Mouse (Mus musculus): Measurements from ENCODE around the gene Fam83f.
"Not testable (repeated sequence)": the region's sequence is repeated elsewhere in the genome, so short reads cannot be mapped to it uniquely, and the experiment has no call there.

Gene Fam83f

DNA sequence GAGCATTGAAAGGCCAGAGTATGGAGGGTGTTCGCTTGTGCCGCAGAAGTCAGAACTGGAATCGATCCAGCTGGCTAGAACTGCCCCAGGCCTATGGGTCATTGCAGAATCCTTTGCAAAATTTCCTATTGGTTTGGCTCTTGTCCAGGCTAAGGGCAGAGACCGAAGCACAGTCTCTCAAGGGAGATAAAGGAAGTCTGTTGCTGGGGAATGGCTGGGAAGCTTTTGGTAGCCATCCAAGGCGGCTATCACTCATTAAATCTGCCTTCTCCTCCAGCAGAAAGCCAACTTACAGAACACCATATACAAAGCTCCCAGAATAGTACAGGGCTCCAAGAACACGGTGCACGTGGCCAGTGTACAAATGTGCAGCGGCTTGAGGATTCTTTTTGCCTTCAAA, 35.4 kb downstream of the Fam83f start:
- DNase-seq = no peak

DNA sequence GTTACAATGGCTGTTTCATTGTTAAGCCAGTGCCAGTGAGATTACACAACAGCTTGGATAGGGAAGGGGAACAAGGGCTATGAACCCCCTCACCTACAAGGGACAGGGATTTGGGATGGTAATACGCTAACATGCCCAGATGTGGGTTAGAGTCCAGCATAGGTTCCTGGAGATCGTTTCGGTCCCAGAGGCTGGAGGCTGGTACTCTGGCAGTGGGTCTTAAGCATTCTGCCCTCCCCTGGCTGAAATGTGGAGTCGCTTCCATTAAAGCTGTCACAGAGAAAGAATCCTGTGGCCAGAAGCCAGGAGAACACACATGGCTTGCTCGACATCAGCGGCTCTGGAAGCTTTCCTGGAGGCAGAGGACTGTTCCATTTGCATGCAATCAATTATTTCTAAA, 37.9 kb downstream of the Fam83f start:
- no peak for DNase-seq

DNA sequence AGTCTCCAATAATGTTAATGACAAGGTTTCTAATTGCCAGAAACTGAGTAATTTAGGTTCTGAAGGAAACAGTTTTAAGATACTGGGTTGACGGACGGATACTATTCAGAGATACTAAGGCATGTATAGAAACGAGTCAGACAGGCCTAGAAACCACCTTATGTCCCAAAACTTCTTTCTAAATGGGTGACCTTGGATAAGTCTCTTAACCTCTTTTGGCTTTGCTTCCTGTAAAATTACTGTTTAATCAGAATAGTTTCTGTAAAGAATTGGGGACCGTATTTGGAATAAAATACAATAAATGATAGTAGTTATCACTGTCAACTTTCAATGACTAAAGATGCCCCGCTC, 38.6 kb downstream of the Fam83f start:
- DNase-seq = no peak

DNA sequence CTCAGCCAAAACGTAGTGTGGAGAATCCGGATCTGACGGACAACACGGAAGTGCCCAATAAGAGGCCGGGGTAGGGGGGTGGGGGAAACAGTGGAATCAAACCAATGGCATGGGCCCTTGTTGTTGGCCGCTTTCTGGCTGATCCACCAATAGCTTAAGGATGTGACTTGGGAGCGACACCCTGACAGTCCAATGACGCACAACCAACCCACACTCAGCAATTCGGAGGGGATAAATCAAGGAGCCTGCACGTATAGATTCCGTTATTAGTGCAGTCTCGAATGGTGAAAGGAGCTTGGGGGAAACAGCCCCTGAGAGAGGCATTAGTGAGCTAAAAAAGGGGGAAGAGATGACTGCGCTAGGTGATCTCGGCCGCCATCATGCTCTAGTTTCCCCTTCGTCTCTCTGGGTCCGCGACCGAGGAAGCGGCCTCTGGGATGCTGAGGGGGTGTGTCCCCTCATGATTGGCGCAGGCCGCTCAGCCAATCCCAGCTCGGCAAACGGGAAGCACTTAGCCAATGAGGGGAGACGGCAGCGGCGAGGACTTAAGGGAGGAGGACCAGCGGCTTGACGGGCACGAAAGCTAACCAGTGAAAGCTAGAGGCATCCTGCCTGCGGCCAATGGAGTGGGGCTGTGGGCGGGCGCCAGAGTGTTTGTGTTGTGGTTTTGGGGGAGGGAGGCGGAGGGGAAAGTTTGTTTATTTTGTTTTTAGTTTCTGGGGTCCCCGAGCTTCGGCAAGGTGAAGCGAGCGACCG, 39.1 kb downstream of the Fam83f start, which contains the start of gene Tnrc6b:
Gene Tnrc6b, plus strand, starts transcription at position 706 of the 756 bp plus-strand sequence.
- DNase-seq = peak; percentile 98

DNA sequence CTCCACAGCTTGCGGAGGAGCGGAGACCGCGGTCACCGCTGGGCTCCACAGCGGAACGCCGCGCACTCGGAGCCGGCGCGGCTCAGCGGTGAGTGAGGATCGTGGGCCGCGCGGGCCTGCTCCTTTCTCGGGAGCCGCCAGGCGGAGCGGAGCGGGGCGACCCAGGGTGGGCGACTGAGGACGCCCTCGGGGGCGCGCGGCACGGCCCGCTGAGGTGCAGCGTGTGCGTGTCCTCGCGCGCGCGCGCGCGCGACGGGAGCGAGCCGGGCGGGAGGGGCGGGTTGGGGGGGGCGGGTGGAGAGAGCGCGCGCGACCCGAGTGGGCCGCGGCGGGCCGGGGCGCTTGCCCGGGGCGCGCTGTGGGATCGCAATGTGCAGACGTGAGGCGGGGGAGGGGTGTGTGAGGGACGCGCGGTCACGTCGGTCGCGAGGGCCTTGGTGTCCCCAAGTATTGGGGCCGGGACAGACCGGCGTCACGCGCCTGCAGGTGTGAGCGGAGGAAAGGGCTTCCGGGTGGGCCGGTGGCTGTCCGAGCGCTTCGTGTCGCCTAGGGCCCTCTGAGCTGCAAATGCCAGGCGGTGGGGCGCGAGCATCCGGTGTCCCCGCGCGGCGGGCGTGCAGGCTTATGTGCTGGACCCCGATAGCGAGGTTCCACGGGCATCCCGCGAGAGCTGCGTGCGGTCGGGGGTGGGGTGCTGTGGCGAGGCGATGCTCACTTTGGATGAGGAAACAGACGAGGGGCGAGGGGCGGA, 39.9 kb downstream of the Fam83f start:
- peak; percentile 78 for DNase-seq

DNA sequence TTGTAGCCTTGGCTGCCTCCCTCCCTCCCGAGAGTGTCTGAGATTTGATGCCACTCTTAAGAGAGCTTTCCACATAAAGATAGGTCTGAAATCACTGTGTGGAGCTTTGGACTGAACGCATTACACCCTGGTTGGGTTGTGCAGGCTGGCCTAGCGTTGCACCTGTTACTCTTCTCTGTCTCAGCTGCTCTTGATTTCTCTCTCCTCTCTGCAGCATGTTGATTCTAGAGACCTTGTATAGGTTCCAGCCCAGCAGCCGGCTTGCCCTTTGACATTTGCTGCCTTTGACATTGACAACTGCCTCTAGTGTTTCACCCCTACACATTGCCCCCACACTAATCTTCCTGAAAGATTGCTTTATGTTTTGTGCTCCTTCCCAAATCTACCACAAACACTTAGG, 42.7 kb downstream of the Fam83f start:
- no peak for DNase-seq

DNA sequence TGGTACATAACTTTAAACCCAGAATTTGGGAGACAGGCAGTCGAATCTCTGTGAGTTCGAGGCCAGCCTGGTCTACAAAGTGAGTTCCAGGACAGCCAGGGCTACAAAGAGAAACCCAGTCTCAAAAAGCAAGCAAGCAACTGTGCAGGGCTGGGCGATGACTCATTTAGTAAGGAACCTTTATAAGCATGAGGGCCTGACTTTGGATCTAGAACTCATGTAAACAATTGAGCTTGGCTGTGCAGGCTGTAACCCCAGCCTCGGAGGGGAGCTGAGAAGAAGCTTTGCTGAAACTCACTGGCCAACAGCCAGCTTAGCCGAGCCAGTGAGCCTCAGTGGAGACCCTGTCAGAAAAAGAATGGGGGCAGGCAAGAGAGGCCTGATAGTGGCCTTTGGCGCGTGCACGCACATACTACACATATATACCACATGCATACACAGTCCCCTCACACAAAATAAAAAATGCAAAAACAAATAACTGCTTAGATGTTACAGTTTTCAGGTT, 45.0 kb downstream of the Fam83f start:
- DNase-seq = no peak

DNA sequence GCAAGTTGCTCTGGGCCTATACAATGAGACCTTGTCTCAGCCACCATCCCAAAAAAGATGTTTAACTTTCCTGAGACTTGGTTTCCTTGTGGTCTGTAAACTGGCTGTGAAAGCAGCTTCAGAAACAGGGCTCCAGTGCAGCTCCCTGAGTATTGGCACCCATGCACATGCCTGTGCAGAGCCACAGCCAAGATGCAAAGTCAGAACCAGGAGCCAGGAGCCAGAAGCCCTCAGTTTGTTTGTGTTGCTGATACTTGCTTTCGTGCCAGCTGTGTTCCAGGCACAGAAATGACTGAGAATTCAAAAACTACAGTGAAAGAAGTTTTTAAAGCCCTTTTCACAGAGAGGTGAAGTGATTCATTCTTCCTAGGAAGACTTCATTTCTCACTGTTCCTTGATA, 45.8 kb downstream of the Fam83f start:
- DNase-seq = no peak

DNA sequence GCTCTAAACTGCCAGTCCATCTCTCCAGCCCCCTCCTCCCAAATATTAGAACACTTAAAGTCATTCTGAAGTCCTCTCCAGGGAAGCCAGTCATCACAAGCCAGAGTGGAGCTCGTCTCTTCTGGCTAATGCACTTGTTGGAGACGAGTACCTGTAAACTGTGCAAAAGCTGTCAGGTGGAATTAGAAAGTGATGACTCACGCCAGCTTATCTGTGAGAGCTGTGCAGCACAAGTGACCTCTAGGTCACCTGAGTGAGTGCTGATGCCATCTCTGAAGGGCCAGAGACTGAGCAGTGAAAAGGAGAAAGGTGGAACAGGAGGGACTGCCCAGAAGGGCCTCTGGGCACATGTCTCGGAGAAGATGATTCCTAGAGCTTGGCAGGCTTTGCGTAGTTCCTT, 48.6 kb downstream of the Fam83f start:
- DNase-seq = no peak

DNA sequence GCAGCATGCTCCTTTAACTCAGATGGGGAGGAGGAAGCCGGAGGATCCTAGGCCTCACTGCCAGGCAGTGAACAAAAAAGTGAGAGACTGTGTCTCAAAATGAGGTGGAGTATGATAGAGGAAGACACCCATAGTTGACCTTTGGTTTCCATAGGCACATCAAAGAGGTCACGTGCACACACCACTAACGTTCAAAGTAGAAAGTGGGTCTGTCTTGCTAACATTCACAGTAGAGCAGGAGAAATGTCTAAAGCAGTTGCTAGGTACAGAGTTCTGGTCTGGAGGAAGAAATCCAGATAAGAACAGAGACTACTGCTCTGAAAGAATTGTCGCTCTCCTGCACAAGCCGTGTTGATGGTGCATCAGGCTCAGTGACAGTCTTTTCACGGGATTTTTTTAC, 50.2 kb downstream of the Fam83f start:
- no peak for DNase-seq

DNA sequence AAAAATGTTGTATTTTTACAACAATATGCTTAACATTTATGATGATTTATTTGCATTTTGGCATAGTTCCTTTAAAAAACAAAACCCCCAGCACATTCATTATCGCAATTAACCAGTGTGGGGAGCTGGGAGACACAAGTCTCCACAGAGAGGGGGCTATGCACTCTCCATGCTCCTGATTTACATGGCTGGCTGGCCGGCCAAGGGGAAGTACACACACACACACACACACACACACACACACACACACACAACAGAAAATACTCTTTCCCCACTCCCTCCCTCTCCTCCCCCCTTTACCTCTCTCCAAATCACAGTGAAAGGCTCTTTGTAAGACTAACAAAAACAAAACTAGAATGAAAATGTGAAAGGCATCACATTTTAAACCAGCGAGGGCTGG, 50.7 kb downstream of the Fam83f start:
- no peak for DNase-seq

DNA sequence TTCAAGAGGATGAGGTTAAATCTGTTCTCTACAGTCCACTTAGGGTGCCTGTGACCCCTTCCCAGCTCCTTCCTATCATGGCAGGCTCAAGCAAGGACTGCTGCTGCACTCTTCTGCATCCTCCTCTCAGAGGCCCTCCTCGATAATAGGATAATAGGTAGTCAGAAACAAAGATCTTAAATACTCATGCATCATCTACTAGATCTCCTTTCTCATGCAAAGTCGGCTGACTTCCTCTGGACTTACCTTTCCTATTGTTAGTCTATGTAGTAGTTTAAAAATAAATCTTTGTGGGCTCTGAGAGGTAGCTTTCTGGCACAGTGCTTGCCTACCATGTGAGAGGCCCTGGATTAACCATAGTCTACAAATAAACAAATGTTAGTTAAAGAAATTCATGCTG, 57.8 kb downstream of the Fam83f start:
- no peak for DNase-seq

DNA sequence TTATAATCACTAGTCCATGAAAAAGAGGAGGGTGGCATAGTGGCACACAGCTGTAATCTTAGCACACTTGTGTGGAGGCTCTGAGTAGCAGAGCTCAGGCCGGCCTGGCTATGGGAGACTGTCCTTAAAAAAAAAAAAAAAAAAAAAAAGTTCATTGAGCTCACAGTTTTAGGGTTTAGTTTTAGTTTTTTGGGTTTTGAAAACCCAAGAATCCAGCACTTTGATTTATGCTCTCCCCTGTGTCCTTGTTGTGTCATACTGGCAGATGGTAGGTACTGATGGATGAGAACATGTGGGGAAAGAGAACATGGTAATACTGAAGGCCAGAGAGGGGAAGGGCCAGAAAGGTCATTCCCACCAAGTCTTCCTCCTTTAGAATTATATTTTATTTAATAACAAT, 59.4 kb downstream of the Fam83f start:
- no peak for DNase-seq

DNA sequence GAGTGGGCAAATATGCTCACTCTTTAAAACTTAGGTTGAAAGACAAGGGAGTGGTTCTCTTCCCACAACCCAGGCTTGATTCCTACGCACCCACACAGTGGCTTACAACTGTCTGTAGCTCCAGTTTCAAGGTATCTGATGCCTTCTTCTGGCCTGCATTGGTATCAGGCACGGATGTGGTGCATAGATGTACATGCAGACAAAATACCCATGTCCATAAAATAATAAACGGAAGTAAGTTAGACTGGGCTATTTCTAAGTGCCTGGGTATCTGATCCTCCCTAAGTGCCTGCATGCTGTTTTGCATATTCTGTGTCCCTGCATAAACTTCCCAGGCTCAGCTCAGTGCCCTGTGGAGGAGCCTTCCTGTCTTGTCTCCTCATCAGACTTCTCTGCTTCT, 59.9 kb downstream of the Fam83f start:
- DNase-seq = no peak

DNA sequence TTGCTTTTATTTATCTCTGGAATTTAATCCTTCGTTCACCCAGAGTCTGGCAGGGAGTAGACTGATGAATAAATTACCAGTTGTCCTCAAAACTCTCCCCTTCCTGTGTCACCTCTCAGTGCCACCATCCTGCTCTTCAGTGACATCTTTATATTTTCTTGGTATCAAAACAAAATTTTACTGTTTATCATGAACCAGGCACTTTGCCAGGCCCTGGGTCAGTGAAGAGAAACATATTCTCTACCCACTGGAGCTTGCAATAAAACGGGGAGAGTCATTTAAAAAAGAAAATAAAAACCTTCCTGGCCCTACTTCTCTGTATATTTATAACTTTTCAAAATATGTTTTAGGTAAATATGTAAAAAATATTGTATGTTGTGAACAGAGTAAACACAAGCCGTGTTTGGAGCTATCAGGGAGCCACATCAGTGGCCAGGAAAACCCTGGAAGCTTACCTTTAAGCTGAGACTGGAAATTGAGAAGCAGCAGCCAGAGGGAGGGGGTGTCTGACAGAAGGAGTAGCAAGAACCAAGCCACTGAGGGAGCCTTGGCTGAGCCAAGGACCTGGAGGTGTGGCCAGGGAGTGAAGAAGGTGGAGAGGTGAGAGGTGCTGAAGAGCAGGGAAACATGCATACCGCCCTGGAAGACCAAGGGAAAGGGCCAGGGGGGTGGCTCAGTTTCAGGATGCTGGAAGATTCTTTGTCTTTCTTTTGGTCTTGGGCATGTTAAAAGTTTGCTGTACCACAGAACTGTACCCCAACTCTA, 60.8 kb downstream of the Fam83f start:
- DNase-seq = no peak

DNA sequence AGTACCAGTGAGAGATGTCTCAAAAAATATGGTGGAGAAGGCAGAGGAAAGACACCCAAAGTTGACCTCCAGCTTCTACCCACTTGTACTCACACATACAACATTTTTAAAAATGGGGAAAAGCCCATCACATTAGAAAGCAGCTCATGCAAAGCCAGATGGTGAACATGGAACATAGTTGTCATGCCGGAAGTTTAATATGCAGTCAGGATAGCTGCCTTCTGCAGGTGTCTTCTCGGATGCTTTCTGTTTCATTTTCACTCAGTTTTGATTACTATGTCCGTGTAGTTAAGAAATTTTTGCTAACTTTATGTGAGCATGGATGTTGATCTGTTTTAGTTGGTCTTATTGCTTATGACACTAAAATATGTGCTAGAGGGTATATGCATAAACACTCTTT, 63.7 kb downstream of the Fam83f start:
- no peak for DNase-seq

DNA sequence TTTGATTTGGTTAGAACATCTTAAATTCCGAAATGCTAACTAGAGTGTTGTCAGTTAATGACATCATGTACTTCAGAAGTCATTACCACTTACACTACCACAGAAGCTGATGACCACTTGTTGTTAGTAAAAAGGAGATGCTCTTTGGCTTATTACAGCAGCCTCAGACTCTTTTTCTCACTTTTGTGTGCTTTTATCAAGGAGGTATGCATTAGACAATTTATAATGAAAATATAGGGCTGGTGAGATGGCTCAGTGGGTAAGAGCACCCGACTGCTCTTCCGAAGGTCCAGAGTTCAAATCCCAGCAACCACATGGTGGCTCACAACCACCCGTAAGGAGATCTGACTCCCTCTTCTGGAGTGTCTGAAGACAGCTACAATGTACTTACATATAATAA, 64.1 kb downstream of the Fam83f start:
- not testable (repeated sequence) for DNase-seq

DNA sequence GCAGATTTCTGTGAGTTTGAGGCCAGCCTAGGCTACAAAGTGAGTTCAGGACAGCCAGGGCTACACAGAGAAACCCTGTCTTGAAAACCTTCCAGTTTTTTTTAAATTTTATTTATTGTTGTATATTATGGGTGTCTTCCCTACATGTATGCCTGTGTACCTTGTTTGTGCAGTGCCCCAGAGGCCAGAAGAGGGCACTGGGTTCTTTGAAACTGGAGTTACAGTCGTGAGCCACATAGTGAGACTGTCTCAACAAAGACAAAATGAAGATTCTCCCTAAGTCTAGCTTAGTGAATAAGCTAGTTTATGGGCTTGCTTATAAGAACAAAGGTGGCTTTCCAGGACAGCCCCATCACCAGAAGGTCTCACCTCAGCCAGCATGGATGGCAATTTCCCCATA, 64.9 kb downstream of the Fam83f start:
- DNase-seq = peak; percentile 60

DNA sequence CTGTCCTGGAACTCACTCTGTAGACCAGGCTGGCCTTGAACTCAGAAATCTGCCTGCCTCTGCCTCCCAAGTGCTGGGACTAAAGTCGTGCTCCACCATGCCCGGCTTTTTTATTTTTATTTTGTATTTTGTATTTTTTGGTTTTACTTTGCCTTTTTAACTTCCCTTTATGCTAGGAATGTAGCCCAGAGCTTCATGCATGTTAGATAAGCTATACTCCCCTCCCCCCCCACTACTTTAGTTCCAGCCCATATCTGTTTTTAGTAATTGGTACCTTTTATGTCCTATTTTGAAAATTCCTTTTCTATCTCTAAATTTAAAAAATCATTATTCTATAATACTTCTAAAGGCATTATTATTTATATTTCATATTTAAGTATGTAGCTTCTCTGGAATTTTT, 66.6 kb downstream of the Fam83f start:
- no peak for DNase-seq

DNA sequence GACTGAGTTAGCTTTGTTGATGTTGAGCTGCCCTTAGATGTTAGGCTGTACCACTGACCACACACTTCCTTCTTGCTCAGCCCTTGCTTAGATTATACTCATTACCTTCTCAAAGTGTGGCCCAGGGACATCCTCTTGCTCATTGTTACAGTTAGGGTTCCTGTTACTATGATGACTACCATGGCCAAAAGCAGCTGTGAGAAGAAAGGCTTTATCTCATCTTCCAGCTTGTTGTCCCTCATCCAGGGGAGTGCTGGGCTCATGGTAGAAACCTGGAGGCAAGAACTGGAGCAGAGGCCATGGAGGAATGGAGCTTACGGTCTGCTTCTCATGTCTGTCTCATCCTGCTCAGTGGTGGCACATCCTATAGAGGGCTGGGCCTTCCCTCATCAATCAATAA, 68.3 kb downstream of the Fam83f start:
- no peak for DNase-seq

DNA sequence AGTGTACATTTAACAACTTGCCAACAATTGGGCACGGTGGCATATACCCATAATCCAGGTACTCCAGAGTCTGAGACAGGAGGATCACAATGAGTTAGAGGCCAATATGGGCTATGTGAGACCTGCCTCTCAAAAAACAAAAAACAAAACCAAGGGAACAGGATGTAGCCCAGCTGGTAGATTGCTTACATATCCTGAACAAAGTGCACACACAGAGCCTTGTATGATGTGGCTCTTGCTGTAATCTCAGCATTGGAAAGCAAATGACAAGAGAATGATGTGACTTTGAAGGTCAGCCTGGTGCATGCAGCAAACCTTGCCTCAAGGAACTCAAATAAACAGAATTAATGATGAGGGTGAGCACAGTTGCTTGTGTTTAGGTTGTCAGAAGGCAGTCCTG, 70.2 kb downstream of the Fam83f start:
- peak; percentile 12 for DNase-seq

DNA sequence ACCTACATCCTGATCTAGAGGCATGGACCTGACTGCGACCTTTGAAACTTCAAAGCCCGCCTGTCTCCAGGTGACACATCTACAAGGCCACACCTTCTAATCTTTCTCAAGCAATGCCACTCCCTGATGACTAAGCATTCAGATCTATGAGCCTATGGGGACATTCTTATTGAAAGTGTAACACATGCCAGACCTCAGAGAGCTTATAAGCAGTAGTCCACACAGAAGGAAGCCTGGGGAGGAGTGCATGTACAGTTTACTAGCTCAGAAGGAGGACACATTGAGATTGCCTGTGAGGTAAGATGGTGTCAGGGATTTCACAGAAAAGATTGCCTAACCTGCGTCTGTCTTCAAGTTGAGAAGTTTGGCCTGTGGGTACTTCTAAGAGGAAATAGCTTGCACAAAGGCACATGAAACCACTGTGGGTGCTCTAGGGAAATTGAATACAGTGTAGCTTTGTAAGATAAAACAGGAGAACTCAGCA, 71.4 kb downstream of the Fam83f start:
- DNase-seq = peak; percentile 7

DNA sequence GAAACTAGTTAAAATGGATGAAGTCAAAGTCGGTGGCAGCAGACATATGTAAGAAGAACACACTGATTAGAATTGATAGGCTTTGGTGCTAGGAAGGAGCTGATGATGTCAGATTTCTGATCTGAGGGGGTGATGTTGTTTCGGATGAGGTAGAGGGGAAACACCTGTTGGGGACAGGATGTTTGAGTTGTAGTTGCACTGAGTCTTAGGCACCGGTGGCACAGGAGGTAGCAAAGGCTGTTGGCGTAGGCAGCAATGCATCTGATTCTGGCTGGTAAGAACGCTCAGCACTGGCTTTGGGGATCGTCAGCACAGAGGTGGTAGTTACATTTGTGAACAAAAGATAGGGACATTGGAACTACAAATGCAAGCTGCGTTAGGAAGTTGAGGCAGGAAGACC, 72.0 kb downstream of the Fam83f start:
- DNase-seq = peak; percentile 73
